Mouse (Mus musculus): ENCODE results near the gene Zdhhc11. TPM values are rescaled to one million over a fixed set of nuclear protein-coding genes. Genes with fewer than 3 reads are reported as not detected.
"Not testable (repeated sequence)": the region's sequence is repeated elsewhere in the genome, so short reads cannot be mapped to it uniquely, and the experiment has no call there.

The Zdhhc11 gene
- polyA plus RNA-seq, 1 experiment: not detected

- 93% methylated on average over 5 of the region's 5 CpGs for WGBS
- Histone ChIP-seq H3K36me3 (ENCODE audit: control insufficient read depth, insufficient read depth, low read length) (no peaks in the 10 kb centered on the region), H3K27ac (ENCODE audit: insufficient read depth, low read depth, low read length) (no peak overlapping the region), H3K4me1 (ENCODE audit: control insufficient read depth, insufficient read depth, insufficient read length, low read length) (no peaks in the 10 kb centered on the region; the same call in 1 of the 2 replicates), H3K27me3 (ENCODE audit: control insufficient read depth, insufficient read depth, low read length) (no peaks in the 10 kb centered on the region), H3K4me3 (ENCODE audit: low read depth, low read length) (no peak overlapping the region)
- TF ChIP-seq CTCF (IDR thresholded peaks at IDR 0.05; ENCODE audit: extremely low read depth, insufficient read length, insufficient replicate concordance, low read depth, low read length) (no peak), POLR2A (IDR thresholded peaks at IDR 0.05; ENCODE audit: low read depth, low read length) (no peak)
These were observed 13.3 kb downstream of the Zdhhc11 start for GRCm38 (mm10) chr13:73976935-73977334.

GRCm38 (mm10) chr13:73990325-73990724, 26.7 kb downstream of the Zdhhc11 start:
- Histone ChIP-seq H3K4me3 (ENCODE audit: low read depth, low read length) (no peak overlapping the region), H3K36me3 (ENCODE audit: control insufficient read depth, insufficient read depth, low read length) (no peaks in the 10 kb centered on the region), H3K4me1 (ENCODE audit: control insufficient read depth, insufficient read depth, insufficient read length, low read length) (peaks cover 6% of the 10 kb centered on the region; the same call in 1 of the 2 replicates), H3K27me3 (ENCODE audit: control insufficient read depth, insufficient read depth, low read length) (no peaks in the 10 kb centered on the region), H3K27ac (ENCODE audit: insufficient read depth, low read depth, low read length) (no peak overlapping the region)
- WGBS: 31% methylated on average over 5 of the region's 5 CpGs
- no peak for TF ChIP-seq POLR2A (IDR thresholded peaks at IDR 0.05; ENCODE audit: low read depth, low read length)

GRCm38 (mm10) chr13:73990761-73991160, 27.1 kb downstream of the Zdhhc11 start:
- Histone ChIP-seq H3K4me1 (ENCODE audit: control insufficient read depth, insufficient read depth, insufficient read length, low read length) (peaks cover 6% of the 10 kb centered on the region; the same call in 1 of the 2 replicates), H3K27me3 (ENCODE audit: control insufficient read depth, insufficient read depth, low read length) (no peaks in the 10 kb centered on the region), H3K4me3 (ENCODE audit: low read depth, low read length) (no peak overlapping the region), H3K27ac (ENCODE audit: insufficient read depth, low read depth, low read length) (no peak overlapping the region), H3K36me3 (ENCODE audit: control insufficient read depth, insufficient read depth, low read length) (no peaks in the 10 kb centered on the region)
- WGBS: 49% methylated on average over 2 of the region's 2 CpGs
- TF ChIP-seq POLR2A (IDR thresholded peaks at IDR 0.05; ENCODE audit: low read depth, low read length) (no peak), CTCF (IDR thresholded peaks at IDR 0.05; ENCODE audit: extremely low read depth, insufficient read length, insufficient replicate concordance, low read depth, low read length) (no peak)

GRCm38 (mm10) chr13:73991267-73991666, 27.6 kb downstream of the Zdhhc11 start:
- no peak overlapping the region for H3K27ac ChIP-seq (ENCODE audit: insufficient read depth, low read depth, low read length)
- 82% methylated on average over 5 of the region's 5 CpGs for WGBS
- no peak overlapping the region for H3K4me3 ChIP-seq (ENCODE audit: low read depth, low read length)
- H3K36me3 ChIP-seq (ENCODE audit: control insufficient read depth, insufficient read depth, low read length): no peaks in the 10 kb centered on the region
- peaks cover 6% of the 10 kb centered on the region; the same call in 1 of the 2 replicates for H3K4me1 ChIP-seq (ENCODE audit: control insufficient read depth, insufficient read depth, insufficient read length, low read length)
- TF ChIP-seq POLR2A (IDR thresholded peaks at IDR 0.05; ENCODE audit: low read depth, low read length) (no peak), CTCF (IDR thresholded peaks at IDR 0.05; ENCODE audit: extremely low read depth, insufficient read length, insufficient replicate concordance, low read depth, low read length) (no peak)
- no peaks in the 10 kb centered on the region for H3K27me3 ChIP-seq (ENCODE audit: control insufficient read depth, insufficient read depth, low read length)

- no peaks in the 10 kb centered on the region for H3K27me3 ChIP-seq (ENCODE audit: control insufficient read depth, insufficient read depth, low read length)
- peaks cover 6% of the 10 kb centered on the region; the same call in 1 of the 2 replicates for H3K4me1 ChIP-seq (ENCODE audit: control insufficient read depth, insufficient read depth, insufficient read length, low read length)
- no peak for TF ChIP-seq POLR2A (IDR thresholded peaks at IDR 0.05; ENCODE audit: low read depth, low read length)
- no peak for TF ChIP-seq CTCF (IDR thresholded peaks at IDR 0.05; ENCODE audit: extremely low read depth, insufficient read length, insufficient replicate concordance, low read depth, low read length)
- H3K36me3 ChIP-seq (ENCODE audit: control insufficient read depth, insufficient read depth, low read length): no peaks in the 10 kb centered on the region
- WGBS: 85% methylated on average over 4 of the region's 4 CpGs
- H3K4me3 ChIP-seq (ENCODE audit: low read depth, low read length): no peak overlapping the region
- H3K27ac ChIP-seq (ENCODE audit: insufficient read depth, low read depth, low read length): no peak overlapping the region
These were observed 32.8 kb downstream of the Zdhhc11 start for GRCm38 (mm10) chr13:73996456-73996855.

- Histone ChIP-seq H3K4me1 (ENCODE audit: control insufficient read depth, insufficient read depth, insufficient read length, low read length) (no peaks in the 10 kb centered on the region), H3K27ac (ENCODE audit: insufficient read depth, low read depth, low read length) (no peak overlapping the region), H3K4me3 (ENCODE audit: low read depth, low read length) (no peak overlapping the region), H3K27me3 (ENCODE audit: control insufficient read depth, insufficient read depth, low read length) (no peaks in the 10 kb centered on the region), H3K36me3 (ENCODE audit: control insufficient read depth, insufficient read depth, low read length) (no peaks in the 10 kb centered on the region)
- TF ChIP-seq POLR2A (IDR thresholded peaks at IDR 0.05; ENCODE audit: low read depth, low read length) (no peak), CTCF (IDR thresholded peaks at IDR 0.05; ENCODE audit: extremely low read depth, insufficient read length, insufficient replicate concordance, low read depth, low read length) (no peak)
These were observed 36.9 kb downstream of the Zdhhc11 start for GRCm38 (mm10) chr13:74000519-74000918.

GRCm38 (mm10) chr13:74000961-74001360, 37.3 kb downstream of the Zdhhc11 start:
- H3K4me3 ChIP-seq (ENCODE audit: low read depth, low read length): no peak overlapping the region
- no peaks in the 10 kb centered on the region for H3K4me1 ChIP-seq (ENCODE audit: control insufficient read depth, insufficient read depth, insufficient read length, low read length)
- H3K27me3 ChIP-seq (ENCODE audit: control insufficient read depth, insufficient read depth, low read length): no peaks in the 10 kb centered on the region
- no peaks in the 10 kb centered on the region for H3K36me3 ChIP-seq (ENCODE audit: control insufficient read depth, insufficient read depth, low read length)
- TF ChIP-seq CTCF (IDR thresholded peaks at IDR 0.05; ENCODE audit: extremely low read depth, insufficient read length, insufficient replicate concordance, low read depth, low read length) (no peak), POLR2A (IDR thresholded peaks at IDR 0.05; ENCODE audit: low read depth, low read length) (no peak)
- H3K27ac ChIP-seq (ENCODE audit: insufficient read depth, low read depth, low read length): no peak overlapping the region
- WGBS: 80% methylated on average over 6 of the region's 6 CpGs

- Histone ChIP-seq H3K4me3 (ENCODE audit: low read depth, low read length) (no peak overlapping the region), H3K27me3 (ENCODE audit: control insufficient read depth, insufficient read depth, low read length) (no peaks in the 10 kb centered on the region), H3K36me3 (ENCODE audit: control insufficient read depth, insufficient read depth, low read length) (no peaks in the 10 kb centered on the region), H3K4me1 (ENCODE audit: control insufficient read depth, insufficient read depth, insufficient read length, low read length) (no peaks in the 10 kb centered on the region), H3K27ac (ENCODE audit: insufficient read depth, low read depth, low read length) (no peak overlapping the region)
- TF ChIP-seq CTCF (IDR thresholded peaks at IDR 0.05; ENCODE audit: extremely low read depth, insufficient read length, insufficient replicate concordance, low read depth, low read length) (no peak), POLR2A (IDR thresholded peaks at IDR 0.05; ENCODE audit: low read depth, low read length) (no peak)
- WGBS: 62% methylated on average over 4 of the region's 4 CpGs
These were observed 37.8 kb downstream of the Zdhhc11 start for GRCm38 (mm10) chr13:74001492-74001891.

- not testable (repeated sequence) for H3K4me3 ChIP-seq (ENCODE audit: low read depth, low read length); H3K4me1 ChIP-seq (ENCODE audit: control insufficient read depth, insufficient read depth, insufficient read length, low read length); H3K36me3 ChIP-seq (ENCODE audit: control insufficient read depth, insufficient read depth, low read length); H3K27ac ChIP-seq (ENCODE audit: insufficient read depth, low read depth, low read length); H3K27me3 ChIP-seq (ENCODE audit: control insufficient read depth, insufficient read depth, low read length)
- 94% methylated on average over 4 of the region's 4 CpGs for WGBS
These were observed 43.2 kb downstream of the Zdhhc11 start for GRCm38 (mm10) chr13:74006881-74007280.

GRCm38 (mm10) chr13:74008216-74008615, 44.6 kb downstream of the Zdhhc11 start:
- H3K4me1 ChIP-seq (ENCODE audit: control insufficient read depth, insufficient read depth, insufficient read length, low read length); H3K36me3 ChIP-seq (ENCODE audit: control insufficient read depth, insufficient read depth, low read length); H3K27ac ChIP-seq (ENCODE audit: insufficient read depth, low read depth, low read length); H3K4me3 ChIP-seq (ENCODE audit: low read depth, low read length); H3K27me3 ChIP-seq (ENCODE audit: control insufficient read depth, insufficient read depth, low read length): not testable (repeated sequence)
- 79% methylated on average over 2 of the region's 2 CpGs for WGBS

All from small intestine, adult 2 months (tissue).